Mouse (Mus musculus): ENCODE results near the gene Pamr1. TPM values are rescaled to one million over a fixed set of nuclear protein-coding genes. Genes with fewer than 3 reads are reported as not detected.

Gene Pamr1
- polyA plus RNA-seq (2015; fragmentation: Nextera tagmentation; extraction: Ambion mirVana) = 17.4 and 21.9 TPM in 2 replicates

GRCm38 (mm10) chr2:102549611-102550266 lies at the start of gene Pamr1:
Gene Pamr1, plus strand, starts transcription at chr2:102550012.

GRCm38 (mm10) chr2:102658163-102658660 lies 108.4 kb downstream of the Pamr1 start, which contains the start of gene Slc1a2:
Gene Slc1a2, plus strand, starts transcription at chr2:102658659.

Other genes with a start within 250 kb of the Pamr1 start
- gene Trim44, start 142.2 kb upstream of the Pamr1 start, polyA plus RNA-seq (2015; fragmentation: Nextera tagmentation; extraction: Ambion mirVana) = 22.1 and 24.5 TPM in 2 replicates
- 2.3 and 3.7 TPM in 2 replicates for gene Fjx1, start 97.5 kb upstream of the Pamr1 start, polyA plus RNA-seq (2015; fragmentation: Nextera tagmentation; extraction: Ambion mirVana)
- gene Slc1a2, start 108.6 kb downstream of the Pamr1 start, polyA plus RNA-seq (2015; fragmentation: Nextera tagmentation; extraction: Ambion mirVana) = 0.01 and 0.13 TPM in 2 replicates

Data from adrenal gland, postnatal 0 days (tissue).